Mouse (Mus musculus) embryonic fibroblast, embryonic 13.5 days (primary cell): ENCODE results near the gene Ccdc63. TPM values are rescaled to one million over a fixed set of nuclear protein-coding genes. Genes with fewer than 3 reads are reported as not detected.
"Not testable (repeated sequence)": the region's sequence is repeated elsewhere in the genome, so short reads cannot be mapped to it uniquely, and the experiment has no call there.

Source experiments
- H3K27ac ChIP-seq: 2 replicates; pipeline ENCODE4 v1.5.1; 2012; ENCODE audit warnings: low read length, control low read depth, inconsistent platforms; ENCODE audit not compliant: insufficient read depth
- H3K4me1 ChIP-seq: 2 replicates; pipeline ENCODE4 v1.6.1; 2011; ENCODE audit warnings: low read length; ENCODE audit not compliant: control insufficient read depth, insufficient read depth
- H3K4me3 ChIP-seq: 2 replicates; pipeline ENCODE4 v1.5.1; 2011; ENCODE audit warnings: mild to moderate bottlenecking, control low read depth, low read length; ENCODE audit not compliant: insufficient read depth
- CTCF ChIP-seq: IDR thresholded peaks from 2 replicates; pipeline ENCODE4 v1.5.1; 2011; ENCODE audit warnings: mild to moderate bottlenecking, control low read depth, low read length, moderate library complexity, borderline replicate concordance; ENCODE audit not compliant: insufficient read depth
- POLR2A ChIP-seq: IDR thresholded peaks from 2 replicates; pipeline ENCODE4 v1.6.1; 2011; ENCODE audit warnings: low read depth, mild to moderate bottlenecking, control low read depth, low read length, moderate library complexity
- polyA plus RNA-seq: library from polyadenylated mRNA; stranded (reverse); fragments of >200 nt; gene quantifications from 2 replicates; pipeline ENCODE4 v1.2.4, GENCODE M21; 2011; ENCODE audit warnings: low read depth; ENCODE audit not compliant: missing spikeins, insufficient read length

Ccdc63 gene
- polyA plus RNA-seq, 1 experiment: not detected

GRCm38 (mm10) chr5:122165233-122165915 is 24.8 kb upstream of the Ccdc63 start:
- TF ChIP-seq POLR2A (no peak), CTCF (no peak)
- Histone ChIP-seq H3K4me1 (peaks cover 56% of the 10 kb centered on the region), H3K4me3 (no peak overlapping the region), H3K27ac (peak overlapping the region; percentile 93)

GRCm38 (mm10) chr5:122164011-122164410 is 23.4 kb upstream of the Ccdc63 start:
- Histone ChIP-seq H3K4me1 (peaks cover 59% of the 10 kb centered on the region), H3K4me3 (no peak overlapping the region), H3K27ac (0 out of 2 replicates have a peak overlapping the region, but pooled peaks have one; percentile 3)
- no peak for TF ChIP-seq CTCF
- TF ChIP-seq POLR2A: no peak

DNA sequence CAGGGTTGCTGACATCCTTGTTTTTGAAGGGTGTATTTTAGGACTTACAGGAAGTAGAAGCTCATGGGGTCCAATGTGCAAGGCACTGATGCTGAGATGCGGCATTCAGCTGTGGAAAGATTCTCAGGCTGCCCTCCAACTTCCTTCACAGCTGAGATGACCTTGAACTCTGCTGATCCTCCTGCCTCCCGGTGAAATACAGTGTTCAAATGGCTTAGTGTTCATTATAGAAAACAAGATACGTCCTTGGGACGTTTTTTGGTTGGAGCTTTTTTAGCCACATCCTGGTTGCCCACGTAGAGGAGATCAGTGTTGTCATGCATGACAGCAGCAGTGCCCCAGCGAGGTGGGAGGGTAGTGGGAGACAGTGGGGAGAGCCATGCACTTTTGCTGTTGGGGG is 22.6 kb upstream of the Ccdc63 start:
- Histone ChIP-seq H3K4me1 (peaks cover 59% of the 10 kb centered on the region), H3K27ac (no peak overlapping the region), H3K4me3 (no peak overlapping the region)
- TF ChIP-seq CTCF (no peak), POLR2A (no peak)

GRCm38 (mm10) chr5:122158557-122159515 is 18.2 kb upstream of the Ccdc63 start:
- Histone ChIP-seq H3K4me1 (peaks cover 28% of the 10 kb centered on the region), H3K27ac (no peak overlapping the region; the same call in 1 of the 2 replicates), H3K4me3 (peak overlapping the region; percentile 97)
- TF ChIP-seq CTCF (no peak), POLR2A (0 out of 2 replicates have a peak, but pooled peaks have one; percentile 25)

- H3K4me3 ChIP-seq: peak within 1 kb of the TSS; percentile 97
- TF ChIP-seq CTCF (no peak), POLR2A (peak; percentile 74)
- peak within 1 kb of the TSS; percentile 9 for H3K27ac ChIP-seq
- peaks cover 20% of the 10 kb centered on the region for H3K4me1 ChIP-seq
Observed at GRCm38 (mm10) chr5:122157827-122158381, 17.3 kb upstream of the Ccdc63 start, which contains the start of gene Ppp1cc. Gene Ppp1cc, plus strand, starts transcription at chr5:122158278.

DNA sequence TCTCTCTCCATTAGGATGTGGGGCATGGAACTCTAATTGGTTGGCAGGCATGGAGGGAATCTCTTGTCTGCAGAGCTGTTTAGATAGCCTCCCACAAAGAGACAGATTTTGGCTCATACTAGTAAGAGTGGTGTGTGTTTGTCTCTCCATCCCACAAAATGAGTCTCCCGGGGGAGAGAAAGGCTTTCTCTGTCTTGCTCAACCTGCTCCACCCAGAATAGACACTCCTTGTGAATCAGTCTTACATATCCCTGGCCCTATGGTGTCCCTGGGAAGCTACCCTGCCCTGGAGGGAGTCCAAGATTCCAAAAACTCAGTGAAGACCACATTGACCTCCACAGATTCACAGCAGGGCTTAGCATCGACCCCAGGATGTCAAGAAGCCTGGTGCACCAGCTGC is 15.9 kb upstream of the Ccdc63 start:
- TF ChIP-seq POLR2A (no peak), CTCF (no peak)
- Histone ChIP-seq H3K4me3 (no peak overlapping the region), H3K27ac (no peak overlapping the region), H3K4me1 (0 out of 2 replicates have a peak, but pooled peaks cover 8% of the 10 kb centered on the region)

DNA sequence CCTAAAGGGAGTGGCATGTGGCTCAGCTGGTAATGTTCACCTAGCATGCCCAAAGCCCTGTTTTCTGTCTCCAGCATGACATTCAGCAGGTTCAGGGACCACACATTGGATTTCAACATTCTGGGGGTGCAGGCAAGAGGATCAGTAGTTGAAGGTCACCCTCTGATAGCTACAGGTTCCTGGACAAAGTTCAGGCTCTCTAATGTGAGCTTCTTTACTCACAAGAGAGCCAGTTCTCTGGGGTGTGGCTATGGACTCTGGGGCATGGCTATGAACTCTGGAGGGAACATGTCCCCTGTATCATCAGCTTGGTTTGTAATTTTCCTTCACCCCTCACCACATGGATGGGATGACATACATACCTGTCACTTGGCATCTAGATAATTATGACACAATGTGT is 15.0 kb upstream of the Ccdc63 start:
- TF ChIP-seq CTCF (no peak), POLR2A (no peak)

DNA sequence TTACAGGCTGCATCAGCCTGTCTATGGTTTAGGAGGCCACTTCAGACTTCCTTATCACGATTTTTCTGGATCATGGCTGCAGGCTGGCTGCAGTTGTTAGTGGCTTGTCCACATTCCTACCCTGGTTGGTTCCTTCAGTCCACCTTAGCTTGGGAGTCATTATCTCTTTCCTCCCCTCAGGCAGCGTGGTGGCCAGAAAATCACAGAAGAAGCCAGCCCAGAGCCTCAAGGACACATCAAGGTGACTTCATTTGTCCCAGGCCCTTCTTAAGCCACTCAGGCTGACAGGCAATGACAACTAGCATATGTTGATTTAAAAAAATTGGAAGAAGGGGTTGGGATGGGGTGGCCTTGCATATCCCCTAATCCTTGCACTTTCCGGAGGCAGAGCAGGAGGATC is 14.2 kb upstream of the Ccdc63 start:
- Histone ChIP-seq H3K4me1 (0 out of 2 replicates have a peak, but pooled peaks cover 5% of the 10 kb centered on the region), H3K4me3 (no peak overlapping the region), H3K27ac (no peak overlapping the region)
- no peak for TF ChIP-seq CTCF
- TF ChIP-seq POLR2A: no peak

More for the DNA sequence above, 15.0 kb upstream of the Ccdc63 start:
- Histone ChIP-seq H3K4me3 (no peak overlapping the region), H3K4me1 (0 out of 2 replicates have a peak, but pooled peaks cover 6% of the 10 kb centered on the region), H3K27ac (no peak overlapping the region)

- Histone ChIP-seq H3K4me1 (0 out of 2 replicates have a peak, but pooled peaks cover 2% of the 10 kb centered on the region), H3K27ac (no peak overlapping the region), H3K4me3 (no peak overlapping the region)
- TF ChIP-seq POLR2A (no peak), CTCF (no peak)
Observed at GRCm38 (mm10) chr5:122154006-122154405, 13.4 kb upstream of the Ccdc63 start.

- not testable (repeated sequence) for H3K27ac ChIP-seq, H3K4me3 ChIP-seq, H3K4me1 ChIP-seq
Observed at GRCm38 (mm10) chr5:122152508-122152907, 11.9 kb upstream of the Ccdc63 start.
